Mouse (Mus musculus) neural tube, embryonic 15.5 days (tissue): Measurements from ENCODE around the gene Kif1a. TPM values are rescaled to one million over a fixed set of nuclear protein-coding genes. Genes with fewer than 3 reads are reported as not detected.

Experiments used
- ATAC-seq: fragments of 200-750 bp; cut with Nextera tagmentation; 2 replicates; pipeline ENCODE4 v1.8.0; 2017; ENCODE audit warnings: mild to moderate bottlenecking, moderate TSS enrichment, moderate library complexity; ENCODE audit not compliant: low FRiP score
- H3K27ac ChIP-seq: fragments of 300-500 bp; sonication (generic); replicated peaks from 2 replicates; pipeline ENCODE4 v1.5.1; 2015; ENCODE audit warnings: mild to moderate bottlenecking, inconsistent platforms
- H3K27me3 ChIP-seq: fragments of 300-500 bp; sonication (generic); replicated peaks from 2 replicates; pipeline ENCODE4 v1.6.1; 2015; ENCODE audit warnings: inconsistent platforms
- H3K36me3 ChIP-seq: fragments of 300-500 bp; sonication (generic); 2 replicates; pipeline ENCODE4 v1.6.1; 2015; ENCODE audit warnings: inconsistent platforms
- H3K4me1 ChIP-seq: fragments of 300-500 bp; sonication (generic); 2 replicates; pipeline ENCODE4 v1.6.1; 2015; ENCODE audit warnings: inconsistent platforms
- H3K4me2 ChIP-seq: fragments of 300-500 bp; sonication (generic); 2 replicates; pipeline ENCODE4 v1.6.1; 2015; ENCODE audit warnings: inconsistent platforms, mild to moderate bottlenecking, moderate library complexity
- H3K4me3 ChIP-seq: fragments of 300-500 bp; sonication (generic); replicated peaks from 2 replicates; pipeline ENCODE4 v1.5.1; 2015; ENCODE audit warnings: mild to moderate bottlenecking, inconsistent platforms
- H3K9ac ChIP-seq: fragments of 300-500 bp; sonication (generic); replicated peaks from 2 replicates; pipeline ENCODE4 v1.6.1; 2015; ENCODE audit warnings: mild to moderate bottlenecking, inconsistent platforms
- H3K9me3 ChIP-seq: fragments of 300-500 bp; sonication (generic); replicated peaks from 2 replicates; pipeline ENCODE4 v1.6.1; 2016; ENCODE audit warnings: inconsistent platforms
- WGBS: fragments of 180-500 bp; shearing (Covaris S2); methylation state at CpG from one replicate; pipeline ENCODE4 v1.1.7; 2015; ENCODE audit warnings: mixed read lengths; 5-methylcytosine and 5-hydroxymethylcytosine counted together
- polyA plus RNA-seq: library from polyadenylated mRNA; unstranded; fragments of >200 nt; fragmentation: Nextera tagmentation; extraction: Ambion mirVana; gene quantifications from 2 replicates; pipeline ENCODE4 v1.2.1, GENCODE M21; 2015

Kif1a gene
- polyA plus RNA-seq, 1 experiment from 2014 or later: 485 TPM

- H3K4me1 ChIP-seq: no peaks in the 10 kb centered on the region
- ATAC-seq: no peak
- no peak overlapping the region for H3K4me2 ChIP-seq
- no peaks in the 10 kb centered on the region for H3K9me3 ChIP-seq
- no peaks in the 10 kb centered on the region for H3K36me3 ChIP-seq
- H3K27me3 ChIP-seq: no peaks in the 10 kb centered on the region
- H3K9ac ChIP-seq: no peak overlapping the region
- 66% methylated on average over 5 of the region's 5 CpGs for WGBS
- no peak overlapping the region for H3K4me3 ChIP-seq
- H3K27ac ChIP-seq: no peak overlapping the region
These were observed 23.5 kb upstream of the Kif1a start for GRCm38 (mm10) chr1:93125256-93125655.

- ATAC-seq: no peak
- Histone ChIP-seq H3K9ac (no peak overlapping the region), H3K27me3 (no peaks in the 10 kb centered on the region), H3K4me3 (no peak overlapping the region), H3K4me2 (no peak overlapping the region), H3K36me3 (no peaks in the 10 kb centered on the region), H3K27ac (no peak overlapping the region), H3K4me1 (no peaks in the 10 kb centered on the region), H3K9me3 (no peaks in the 10 kb centered on the region)
- 85% methylated on average over 8 of the region's 8 CpGs for WGBS
These were observed 22.3 kb upstream of the Kif1a start for GRCm38 (mm10) chr1:93124066-93124465.

GRCm38 (mm10) chr1:93123179-93123854 is 21.6 kb upstream of the Kif1a start:
- no peak overlapping the region for H3K9ac ChIP-seq
- no peaks in the 10 kb centered on the region for H3K4me1 ChIP-seq
- no peaks in the 10 kb centered on the region for H3K36me3 ChIP-seq
- H3K27me3 ChIP-seq: no peaks in the 10 kb centered on the region
- no peak overlapping the region for H3K27ac ChIP-seq
- H3K4me3 ChIP-seq: no peak overlapping the region
- 84% methylated on average over 11 of the region's 11 CpGs for WGBS
- no peaks in the 10 kb centered on the region for H3K9me3 ChIP-seq
- H3K4me2 ChIP-seq: no peak overlapping the region
- ATAC-seq: no peak

- Histone ChIP-seq H3K4me1 (peaks cover 11% of the 10 kb centered on the region), H3K9me3 (no peaks in the 10 kb centered on the region), H3K4me3 (no peak overlapping the region), H3K27ac (no peak overlapping the region), H3K4me2 (no peak overlapping the region), H3K36me3 (no peaks in the 10 kb centered on the region), H3K27me3 (no peaks in the 10 kb centered on the region), H3K9ac (no peak overlapping the region)
- ATAC-seq: no peak
- 42% methylated on average over 4 of the region's 4 CpGs for WGBS
These were observed 17.1 kb upstream of the Kif1a start for GRCm38 (mm10) chr1:93118816-93119215.

- ATAC-seq: peak; percentile 83
- Histone ChIP-seq H3K27me3 (no peaks in the 10 kb centered on the region), H3K9me3 (no peaks in the 10 kb centered on the region), H3K36me3 (no peaks in the 10 kb centered on the region), H3K4me3 (peak overlapping the region; percentile 38), H3K4me1 (peaks cover 11% of the 10 kb centered on the region), H3K27ac (peak overlapping the region; percentile 74), H3K9ac (peak overlapping the region; percentile 44), H3K4me2 (peak overlapping the region; percentile 67)
- WGBS: 17% methylated on average over 10 of the region's 13 CpGs
These were observed 13.7 kb upstream of the Kif1a start for GRCm38 (mm10) chr1:93115471-93115870.

- H3K9me3 ChIP-seq: no peaks in the 10 kb centered on the region
- WGBS: 24% methylated on average over 21 of the region's 21 CpGs
- peak; percentile 98 for ATAC-seq
- H3K27me3 ChIP-seq: no peaks in the 10 kb centered on the region
- no peaks in the 10 kb centered on the region for H3K36me3 ChIP-seq
- peaks cover 11% of the 10 kb centered on the region for H3K4me1 ChIP-seq
- H3K4me3 ChIP-seq: peak overlapping the region; percentile 38
- peak overlapping the region; percentile 74 for H3K27ac ChIP-seq
- peak overlapping the region; percentile 44 for H3K9ac ChIP-seq
- peak overlapping the region; percentile 67 for H3K4me2 ChIP-seq
These were observed 13.1 kb upstream of the Kif1a start for GRCm38 (mm10) chr1:93114713-93115463.

- ATAC-seq: no peak
- Histone ChIP-seq H3K36me3 (no peaks in the 10 kb centered on the region), H3K4me1 (peaks cover 38% of the 10 kb centered on the region), H3K27ac (peak overlapping the region; percentile 95; the same call in 1 of the 2 replicates), H3K27me3 (no peaks in the 10 kb centered on the region), H3K4me3 (no peak overlapping the region), H3K9ac (no peak overlapping the region), H3K4me2 (peak overlapping the region; percentile 92), H3K9me3 (no peaks in the 10 kb centered on the region)
- 55% methylated on average over 7 of the region's 7 CpGs for WGBS
These were observed 949 bp upstream of the Kif1a start for GRCm38 (mm10) chr1:93102700-93103099.

- Histone ChIP-seq H3K4me1 (peaks cover 54% of the 10 kb centered on the region), H3K4me2 (peak overlapping the region; percentile 92), H3K9me3 (no peaks in the 10 kb centered on the region), H3K4me3 (peak overlapping the region; percentile 82), H3K36me3 (no peaks in the 10 kb centered on the region), H3K9ac (peak overlapping the region; percentile 90), H3K27me3 (no peaks in the 10 kb centered on the region), H3K27ac (peak overlapping the region; percentile 95)
- ATAC-seq: peak; percentile 70
- under 1% methylated on average over 49 of the region's 49 CpGs for WGBS
These were observed 917 bp downstream of the Kif1a start for GRCm38 (mm10) chr1:93100576-93101491.

GRCm38 (mm10) chr1:93100243-93100575 is 1.5 kb downstream of the Kif1a start:
- peak overlapping the region; percentile 95 for H3K27ac ChIP-seq
- H3K4me3 ChIP-seq: peak overlapping the region; percentile 82
- 0 out of 2 replicates have a peak, but pooled peaks cover under 1% of the 10 kb centered on the region for H3K36me3 ChIP-seq
- ATAC-seq: peak; percentile 4; the same call in 1 of the 2 replicates
- H3K9ac ChIP-seq: peak overlapping the region; percentile 90
- no peaks in the 10 kb centered on the region for H3K27me3 ChIP-seq
- H3K9me3 ChIP-seq: no peaks in the 10 kb centered on the region
- WGBS: 2% methylated on average over 18 of the region's 18 CpGs
- H3K4me2 ChIP-seq: peak overlapping the region; percentile 92
- H3K4me1 ChIP-seq: peaks cover 60% of the 10 kb centered on the region

- Histone ChIP-seq H3K4me2 (peak overlapping the region; percentile 92), H3K27me3 (no peaks in the 10 kb centered on the region), H3K9ac (no peak overlapping the region; the same call in 1 of the 2 replicates), H3K9me3 (no peaks in the 10 kb centered on the region), H3K4me1 (peaks cover 65% of the 10 kb centered on the region), H3K36me3 (0 out of 2 replicates have a peak, but pooled peaks cover 3% of the 10 kb centered on the region), H3K27ac (no peak overlapping the region), H3K4me3 (peak overlapping the region; percentile 82)
- 84% methylated on average over 5 of the region's 5 CpGs for WGBS
- ATAC-seq: no peak
These were observed 2.8 kb downstream of the Kif1a start for GRCm38 (mm10) chr1:93098956-93099355.

- H3K4me1 ChIP-seq: peaks cover 41% of the 10 kb centered on the region
- no peak for ATAC-seq
- 89% methylated on average over 3 of the region's 3 CpGs for WGBS
These were observed 9.2 kb downstream of the Kif1a start for GRCm38 (mm10) chr1:93092582-93092981.

More at GRCm38 (mm10) chr1:93092582-93092981, 9.2 kb downstream of the Kif1a start:
- no peak overlapping the region for H3K4me3 ChIP-seq
- H3K4me2 ChIP-seq: no peak overlapping the region
- no peak overlapping the region for H3K27ac ChIP-seq
- no peaks in the 10 kb centered on the region for H3K27me3 ChIP-seq
- H3K9me3 ChIP-seq: no peaks in the 10 kb centered on the region
- H3K36me3 ChIP-seq: peaks cover 12% of the 10 kb centered on the region
- H3K9ac ChIP-seq: no peak overlapping the region
